Mouse (Mus musculus) liver, adult 2 months (tissue): ENCODE data around the gene Tenm3.

Source experiments
- CTCF ChIP-seq: fragments of 200-500 bp; IDR thresholded peaks from 2 replicates; pipeline ENCODE4 v1.5.1; 2011; ENCODE audit warnings: low read depth, low read length, control low read depth
- POLR2A ChIP-seq: fragments of 200-500 bp; IDR thresholded peaks from 2 replicates; pipeline ENCODE4 v1.6.1; 2011; ENCODE audit warnings: low read length, control low read depth; ENCODE audit not compliant: insufficient read depth; ENCODE audit errors: extremely low read depth

DNA sequence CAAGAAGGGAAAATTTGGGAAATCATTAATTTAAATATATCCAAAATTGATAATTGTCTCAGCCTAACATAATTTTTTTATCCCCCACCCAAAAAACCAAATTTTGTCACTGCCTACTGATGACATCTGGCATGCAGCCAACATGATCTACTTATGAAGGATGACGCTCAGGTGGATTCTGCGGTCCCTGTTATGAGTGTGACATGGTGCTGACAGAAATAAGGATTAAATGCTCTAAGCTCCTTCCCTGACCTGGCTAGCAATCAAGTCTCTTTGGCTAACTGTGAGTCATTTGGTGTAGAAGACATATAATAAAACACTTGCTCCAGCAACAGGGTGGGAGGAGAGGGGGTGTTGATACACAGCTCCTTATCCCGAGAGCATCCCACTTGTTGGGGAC is 532.0 kb downstream of the Tenm3 start:
- no peak for TF ChIP-seq POLR2A
- no peak for TF ChIP-seq CTCF
